Mouse (Mus musculus): ENCODE results near the gene Gm10234. TPM values are rescaled to one million over a fixed set of nuclear protein-coding genes. Genes with fewer than 3 reads are reported as not detected.

Gm10234 gene
- polyA plus RNA-seq, 2 experiments, result not detected

DNA sequence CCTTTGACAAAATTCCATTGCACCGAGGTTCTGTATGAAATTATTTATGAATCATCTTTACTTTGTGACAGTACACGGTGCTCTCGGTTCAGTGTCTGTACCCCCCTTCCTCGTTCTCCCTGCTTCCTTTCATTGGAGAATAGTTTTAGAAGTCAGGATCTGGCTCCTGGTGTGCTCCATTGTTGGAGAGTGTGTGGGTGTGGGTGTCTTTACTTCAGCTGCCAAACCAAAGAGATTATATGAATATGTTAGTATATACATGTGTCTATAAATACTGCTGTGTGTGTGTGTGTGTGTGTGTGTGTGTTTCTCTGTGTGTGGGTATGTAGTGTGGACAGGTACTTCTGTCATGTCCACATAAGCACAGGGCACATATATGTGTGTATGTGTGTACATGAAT lies 49.9 kb downstream of the Gm10234 start:
- Histone ChIP-seq H3K4me2 (replicated peaks; ENCODE audit: low read depth, low read length, severe bottlenecking) (no peak overlapping the region), H3K9ac (ENCODE audit: low read depth, low read length, severe bottlenecking) (no peak overlapping the region), H3K36me3 (ENCODE audit: control insufficient read depth, insufficient read depth, low read length) (no peaks in the 10 kb centered on the region), H3K27me3 (ENCODE audit: control insufficient read depth, insufficient read depth, low read length) (no peaks in the 10 kb centered on the region), H3K27ac (replicated peaks; ENCODE audit: low read depth, low read length) (no peak overlapping the region), H3K4me1 (ENCODE audit: control insufficient read depth, insufficient read depth, low read length) (no peaks in the 10 kb centered on the region), H3K4me3 (replicated peaks; ENCODE audit: low read length) (no peak overlapping the region), H3K9me3 (ENCODE audit: control insufficient read depth, low read length) (no peaks in the 10 kb centered on the region)
- ATAC-seq (ENCODE audit: low FRiP score, low read depth) (no peak), DNase-seq (ENCODE audit: low spot score) (no peak)
- no peak for TF ChIP-seq POLR2A (IDR thresholded peaks at IDR 0.05; ENCODE audit: borderline replicate concordance, extremely low read depth, insufficient read depth, insufficient read length)
- 74% methylated on average over 4 of the region's 4 CpGs for WGBS

Other genes starting within 250 kb of the Gm10234 start
- gene Kbtbd8, start 204.9 kb upstream of the Gm10234 start, polyA plus RNA-seq (2012; rRNA removed), result 1.6 and 1.8 TPM in 2 replicates
- 2.2 and 2.9 TPM in 2 replicates for gene Kbtbd8, start 204.9 kb upstream of the Gm10234 start, polyA plus RNA-seq (2014; fragmentation: Nextera tagmentation; extraction: Ambion mirVana)

All from limb, embryonic 14.5 days (tissue).